23 mouse cellular contexts compared by ENCODE assay signal in genomic region chr11:94098840-94099239, GRCm38 (mm10).
"Had no signal": no experiment of that assay in that cellular context is flagged by ENCODE, and none has a peak within 500 bp of the region (broad histone marks: within the 10 kb centered on the region; RNA-seq: fewer than 3 reads in every experiment).

No protein-coding gene starts in this region.

- H3K9ac ChIP-seq: liver, postnatal 0 days; lung, embryonic 15.5 days; midbrain, embryonic 13.5 days; midbrain, embryonic 15.5 days; neural tube, embryonic 13.5 days; neural tube, embryonic 15.5 days; stomach, embryonic 15.5 days had no signal

- H3K4me2 ChIP-seq: lung, embryonic 15.5 days; midbrain, embryonic 11.5 days; midbrain, embryonic 13.5 days; midbrain, embryonic 15.5 days; neural tube, embryonic 13.5 days; neural tube, embryonic 15.5 days; stomach, embryonic 15.5 days had no signal

- H3K4me1 ChIP-seq: lung, embryonic 15.5 days; midbrain, embryonic 13.5 days; midbrain, embryonic 15.5 days; neural tube, embryonic 13.5 days; neural tube, embryonic 15.5 days; stomach, embryonic 15.5 days had no signal

- H3K9me3 ChIP-seq: lung, embryonic 15.5 days; megakaryocyte, embryonic 14.5 days; midbrain, embryonic 13.5 days; midbrain, embryonic 15.5 days; neural tube, embryonic 13.5 days; neural tube, embryonic 15.5 days; stomach, embryonic 15.5 days had no signal

- H3K4me3 ChIP-seq: lung, embryonic 15.5 days; megakaryocyte, embryonic 14.5 days; midbrain, embryonic 13.5 days; midbrain, embryonic 15.5 days; neural tube, embryonic 13.5 days; neural tube, embryonic 15.5 days; stomach, embryonic 15.5 days had no signal

- DNase-seq: liver, postnatal 0 days; lung, adult 2 months; lung, postnatal 14 days; lung, postnatal 36 days; retina, postnatal 1 day; right cerebral cortex, adult 18-20 months; right cerebral cortex, postnatal 25 days; right cerebral cortex, postnatal 4 days; spleen, adult 18-20 months; thymus, adult 2 months; thymus, postnatal 25 days; thymus, postnatal 4 days had no signal

- ATAC-seq: liver, postnatal 0 days; lung, postnatal 0 days; midbrain, embryonic 13.5 days; midbrain, embryonic 15.5 days had no signal

- H3K27ac ChIP-seq: lung, embryonic 15.5 days; macrophage; midbrain, embryonic 13.5 days; midbrain, embryonic 15.5 days; neural tube, embryonic 13.5 days; neural tube, embryonic 15.5 days; stomach, embryonic 15.5 days; stomach, postnatal 0 days had no signal

- H3K27me3 ChIP-seq: lung, embryonic 15.5 days; megakaryocyte, embryonic 14.5 days; midbrain, embryonic 13.5 days; midbrain, embryonic 15.5 days; neural tube, embryonic 13.5 days; neural tube, embryonic 15.5 days; stomach, embryonic 15.5 days had no signal
